Mouse (Mus musculus) ovary, adult 18-20 months (tissue): ENCODE data around the gene H13.

Experiments used
- DNase-seq: peaks from one replicate; pipeline ENCODE4 v3.0.0; 2022; ENCODE audit warnings: low spot score, mixed read lengths

H13 gene

GRCm38 (mm10) chr2:152669256-152669638 lies at the start of gene H13:
Gene H13 (plus strand): TSS chr2:152669461.
- DNase-seq: peak; percentile 83

GRCm38 (mm10) chr2:152620367-152621134 lies 48.7 kb upstream of the H13 start:
- DNase-seq: no peak

GRCm38 (mm10) chr2:152622151-152622550 lies 47.1 kb upstream of the H13 start:
- DNase-seq: no peak

DNA sequence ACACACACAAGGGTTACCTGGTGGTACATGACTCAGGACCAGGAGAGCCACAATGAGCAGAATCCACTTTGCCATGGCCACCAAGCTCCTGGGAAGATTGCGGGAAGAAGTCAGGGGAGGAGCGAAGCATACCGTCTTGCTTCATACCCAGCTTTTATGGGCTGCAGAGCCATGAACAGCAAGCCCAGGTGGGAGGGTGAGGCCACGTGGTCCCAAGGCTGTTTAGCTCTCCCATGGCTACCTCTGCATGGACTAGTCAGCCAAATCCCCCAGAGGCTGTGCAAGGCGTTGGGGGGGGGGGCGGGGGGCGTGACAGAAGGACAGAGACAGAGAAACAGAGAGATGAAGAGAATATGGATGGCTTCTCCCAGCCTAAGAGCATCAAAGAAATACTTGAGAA lies 46.3 kb upstream of the H13 start, which contains the start of gene Defb25:
Gene Defb25 (minus strand): TSS at position 101 of the 400 bp plus-strand sequence.
- DNase-seq: no peak

GRCm38 (mm10) chr2:152624566-152624965 lies 44.7 kb upstream of the H13 start:
- no peak for DNase-seq

DNA sequence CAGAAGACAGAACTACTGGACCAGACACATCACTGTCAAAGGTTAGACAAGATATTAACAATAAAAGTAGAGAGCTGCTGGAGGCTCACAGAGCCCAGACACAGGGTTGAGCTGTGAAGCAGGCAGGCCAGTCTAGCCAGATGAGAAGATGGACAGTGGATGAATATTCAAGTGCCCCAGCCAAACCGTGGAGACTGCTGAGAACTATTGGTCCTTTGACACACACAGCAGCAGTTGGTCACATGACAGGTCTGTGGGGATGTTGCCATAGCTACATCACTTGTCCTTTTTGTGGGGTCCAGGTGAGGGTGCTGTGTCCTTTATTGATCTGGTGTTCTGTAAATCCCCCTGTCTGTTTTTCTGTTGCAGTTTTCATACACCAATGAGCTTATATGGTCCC lies 44.0 kb upstream of the H13 start:
- DNase-seq: no peak

DNA sequence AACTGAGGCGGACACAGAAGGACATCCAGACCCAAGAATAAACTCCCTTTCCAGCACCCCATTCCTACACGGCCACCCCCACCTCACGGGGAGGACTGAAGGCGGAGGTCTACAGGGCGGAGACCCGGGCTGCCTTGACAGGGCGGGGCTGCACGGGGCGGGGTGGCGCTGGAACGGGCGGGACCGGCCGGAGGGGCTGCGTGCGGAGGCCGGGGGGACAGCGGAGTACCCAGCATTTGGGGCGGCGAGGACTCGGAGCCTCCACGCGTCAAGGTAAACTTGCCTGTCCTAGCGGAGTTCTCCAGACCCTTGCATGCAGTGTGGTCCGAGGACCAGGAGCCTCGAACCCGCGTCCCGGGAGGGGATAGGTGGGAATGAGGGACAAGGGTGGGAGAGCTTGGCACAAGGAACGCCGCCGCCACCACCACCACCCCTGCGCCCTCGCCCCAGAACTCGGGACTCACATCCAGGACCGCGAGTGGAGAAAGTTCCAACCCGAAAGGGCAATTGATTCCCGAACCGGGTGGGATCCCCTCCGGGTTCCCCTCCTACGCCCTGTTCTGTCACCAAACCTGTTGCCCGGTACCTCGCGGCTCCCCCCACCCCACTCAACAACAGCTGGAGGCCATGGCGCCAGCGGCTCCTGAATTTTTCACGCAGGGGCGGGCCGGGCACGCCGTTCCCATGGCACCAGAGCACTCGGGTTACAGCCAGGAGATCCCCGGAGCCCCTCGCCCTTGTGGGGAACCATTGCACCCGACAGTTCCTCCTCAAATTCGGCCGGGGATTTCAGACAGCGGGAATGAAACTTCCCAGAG lies 42.3 kb upstream of the H13 start, which contains the start of gene Rem1:
Gene Rem1 (plus strand): TSS at position 178 of the 818 bp plus-strand sequence.
- DNase-seq: no peak

GRCm38 (mm10) chr2:152628066-152628465 lies 41.2 kb upstream of the H13 start:
- no peak for DNase-seq

DNA sequence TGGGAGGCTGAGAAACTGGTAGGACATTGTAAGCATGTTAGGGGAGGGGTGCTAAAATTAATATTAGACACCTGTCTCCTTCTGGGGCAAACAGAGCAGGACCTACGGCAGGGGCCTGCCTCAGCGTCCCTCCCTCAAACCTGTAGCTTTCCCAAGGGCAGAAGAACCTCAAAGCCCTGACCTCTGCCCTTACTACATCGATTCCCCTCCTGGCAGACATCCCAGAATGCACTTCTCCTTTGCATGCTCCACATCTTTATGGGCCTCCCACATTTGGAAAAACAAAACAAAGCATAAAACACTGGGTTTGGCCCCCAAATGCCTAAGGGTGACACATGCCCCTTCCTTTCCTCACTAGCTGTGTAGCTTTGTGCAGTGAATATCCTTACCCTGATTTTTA lies 40.0 kb upstream of the H13 start:
- DNase-seq: no peak

DNA sequence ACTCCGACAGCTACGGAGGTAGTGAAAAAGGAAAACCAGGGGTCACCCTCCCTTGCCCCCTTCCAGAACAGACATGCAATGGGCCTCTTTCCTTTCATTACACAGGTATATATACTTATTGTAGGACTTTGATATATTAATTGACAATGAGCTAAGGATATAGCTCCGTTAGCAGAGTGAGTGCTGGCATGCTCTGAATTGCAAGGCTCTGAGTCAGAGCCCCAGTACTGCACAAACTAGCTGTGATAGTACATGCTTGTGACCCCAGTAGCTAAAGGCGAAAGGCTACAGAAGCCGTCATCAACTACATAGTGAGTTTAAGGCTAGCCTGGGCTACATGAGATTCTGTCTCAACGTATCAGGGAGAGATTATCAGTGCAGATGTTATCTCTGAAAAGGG lies 39.4 kb upstream of the H13 start:
- no peak for DNase-seq

DNA sequence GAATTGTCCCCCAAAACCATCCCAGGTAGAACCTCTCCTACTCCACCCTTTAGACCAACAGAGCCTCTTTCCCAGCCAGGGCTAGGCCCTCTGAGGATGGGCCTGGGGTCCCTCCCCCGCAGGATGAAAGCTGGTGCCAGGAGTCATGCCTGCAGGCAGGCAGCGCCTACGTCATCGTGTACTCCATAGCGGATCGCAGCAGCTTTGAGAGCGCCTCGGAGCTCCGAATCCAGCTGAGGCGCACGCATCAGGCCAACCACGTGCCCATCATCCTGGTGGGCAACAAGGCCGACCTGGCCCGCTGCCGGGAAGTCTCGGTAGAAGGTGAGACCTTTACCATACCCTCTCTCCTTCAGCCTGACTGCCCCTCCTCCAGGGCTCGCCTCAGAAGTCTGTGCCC lies 35.9 kb upstream of the H13 start:
- no peak for DNase-seq

DNA sequence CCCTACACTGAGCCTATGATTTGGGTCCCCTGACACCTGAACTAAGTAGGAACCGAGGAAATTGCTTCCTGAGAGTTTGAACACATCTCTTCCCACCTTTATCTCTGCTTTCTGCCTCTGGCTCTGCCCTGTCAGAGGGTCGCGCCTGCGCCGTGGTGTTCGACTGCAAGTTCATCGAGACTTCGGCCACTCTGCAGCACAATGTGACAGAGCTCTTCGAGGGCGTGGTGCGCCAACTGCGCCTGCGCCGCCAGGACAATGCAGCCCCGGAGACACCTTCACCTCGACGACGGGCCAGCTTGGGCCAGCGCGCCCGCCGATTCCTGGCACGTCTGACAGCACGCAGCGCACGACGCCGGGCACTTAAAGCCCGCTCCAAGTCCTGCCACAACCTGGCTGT lies 35.0 kb upstream of the H13 start:
- no peak for DNase-seq

GRCm38 (mm10) chr2:152636246-152637005 lies 32.8 kb upstream of the H13 start:
- DNase-seq: peak; percentile 69

DNA sequence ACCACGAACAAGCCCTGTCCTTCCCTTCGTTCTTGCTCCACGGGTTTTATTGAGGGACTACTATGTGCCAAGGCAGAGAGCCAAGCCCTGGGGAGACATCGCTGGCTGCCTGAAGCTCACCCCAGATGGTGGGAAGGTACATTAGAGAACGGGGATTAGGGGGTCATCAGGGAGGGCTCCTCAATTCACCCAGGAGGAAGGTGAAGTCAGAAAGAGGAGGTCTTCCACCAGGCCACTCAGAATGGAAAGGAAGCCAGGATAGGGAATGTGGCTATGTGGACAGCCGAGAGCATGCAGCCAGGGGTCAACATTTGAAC lies 32.3 kb upstream of the H13 start:
- DNase-seq: no peak

GRCm38 (mm10) chr2:152637381-152637780 lies 31.9 kb upstream of the H13 start:
- DNase-seq: no peak

DNA sequence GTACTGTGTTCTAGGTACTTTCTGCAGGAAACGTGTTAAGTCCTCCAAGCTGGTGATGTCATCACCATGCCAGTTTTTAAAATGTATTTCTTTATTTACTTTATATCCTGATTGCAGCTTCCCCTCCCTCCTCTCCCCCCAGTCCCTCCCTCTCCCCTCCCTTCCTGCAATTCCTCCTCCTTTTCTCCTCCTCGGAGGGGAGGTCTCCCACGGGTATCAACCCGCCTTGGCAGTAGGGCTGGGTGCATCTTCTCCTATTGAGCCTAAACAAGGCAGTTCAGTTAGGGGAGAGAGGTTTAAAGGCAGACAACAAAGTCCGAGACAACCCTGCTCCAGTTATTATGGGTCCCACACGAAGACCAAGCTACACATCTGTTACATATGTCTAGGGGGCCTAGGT lies 30.4 kb upstream of the H13 start:
- no peak for DNase-seq

DNA sequence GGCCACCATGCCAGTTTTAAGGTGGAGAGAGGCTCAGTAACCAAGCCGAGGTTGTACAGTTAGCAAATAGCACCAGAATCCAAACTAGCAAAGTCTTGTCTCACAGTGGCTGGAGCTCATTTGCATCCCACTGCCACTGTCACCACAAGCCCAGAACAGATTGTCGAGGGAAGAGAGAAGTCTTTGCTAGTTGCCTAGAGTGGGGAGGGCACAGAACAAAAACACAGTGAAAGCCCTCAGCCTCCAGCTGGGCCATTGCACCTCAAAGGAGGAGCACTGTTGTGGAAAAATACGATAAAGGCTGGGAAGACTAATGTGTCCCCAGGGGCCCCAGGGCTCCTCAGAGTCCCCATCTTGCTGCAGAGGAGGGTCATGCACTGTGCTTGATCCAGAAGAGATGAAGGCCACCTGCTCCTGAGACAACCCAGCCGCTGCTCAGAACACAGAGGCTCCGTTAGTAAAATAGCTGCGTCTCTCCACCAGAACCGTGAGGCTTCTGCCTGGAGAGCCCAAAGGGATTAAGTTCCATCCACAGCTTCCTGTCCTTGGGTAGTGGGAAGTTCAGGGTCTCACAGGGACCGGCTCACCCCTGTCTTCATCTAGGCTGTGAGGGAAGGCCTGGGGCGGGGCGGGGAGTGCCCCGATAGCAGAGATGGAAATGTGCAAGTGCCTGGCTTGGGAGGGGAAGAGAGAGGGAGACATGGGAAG lies 29.7 kb upstream of the H13 start:
- DNase-seq: peak; percentile 56

DNA sequence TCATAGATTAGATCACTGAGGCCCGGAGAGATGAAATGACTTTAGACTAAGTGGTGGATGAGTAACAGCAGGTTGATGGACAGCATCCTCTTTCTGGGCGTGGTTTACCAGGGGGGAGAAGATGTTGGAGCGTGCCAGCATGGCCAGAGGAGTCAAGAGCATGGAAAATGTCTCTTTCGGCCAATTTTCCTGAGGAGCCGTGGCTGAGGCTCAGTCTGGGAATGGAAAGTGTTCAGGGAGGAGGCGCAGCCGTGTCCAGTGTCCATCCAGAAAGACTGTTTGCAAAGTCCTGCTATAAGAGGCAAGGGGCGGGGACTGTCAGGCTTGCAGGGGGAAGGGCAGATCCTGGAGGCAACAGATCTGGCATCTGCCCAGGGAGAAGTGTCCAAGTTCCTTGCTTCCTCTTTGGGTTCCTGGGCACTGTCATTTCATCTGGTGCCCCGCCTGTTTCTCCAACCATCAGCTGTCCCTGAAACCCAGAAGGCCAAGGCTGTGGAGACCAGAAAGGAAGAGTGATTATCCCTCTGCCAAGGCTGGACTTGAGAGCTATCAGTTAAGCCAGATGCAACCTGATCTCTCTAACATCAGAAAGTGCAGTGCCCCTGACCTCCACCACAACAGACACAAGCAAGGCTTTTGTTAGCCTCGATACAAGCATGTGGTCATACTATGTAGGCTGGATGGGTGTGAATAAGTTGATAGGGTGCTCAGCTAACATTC lies 16.2 kb upstream of the H13 start:
- peak; percentile 67 for DNase-seq

DNA sequence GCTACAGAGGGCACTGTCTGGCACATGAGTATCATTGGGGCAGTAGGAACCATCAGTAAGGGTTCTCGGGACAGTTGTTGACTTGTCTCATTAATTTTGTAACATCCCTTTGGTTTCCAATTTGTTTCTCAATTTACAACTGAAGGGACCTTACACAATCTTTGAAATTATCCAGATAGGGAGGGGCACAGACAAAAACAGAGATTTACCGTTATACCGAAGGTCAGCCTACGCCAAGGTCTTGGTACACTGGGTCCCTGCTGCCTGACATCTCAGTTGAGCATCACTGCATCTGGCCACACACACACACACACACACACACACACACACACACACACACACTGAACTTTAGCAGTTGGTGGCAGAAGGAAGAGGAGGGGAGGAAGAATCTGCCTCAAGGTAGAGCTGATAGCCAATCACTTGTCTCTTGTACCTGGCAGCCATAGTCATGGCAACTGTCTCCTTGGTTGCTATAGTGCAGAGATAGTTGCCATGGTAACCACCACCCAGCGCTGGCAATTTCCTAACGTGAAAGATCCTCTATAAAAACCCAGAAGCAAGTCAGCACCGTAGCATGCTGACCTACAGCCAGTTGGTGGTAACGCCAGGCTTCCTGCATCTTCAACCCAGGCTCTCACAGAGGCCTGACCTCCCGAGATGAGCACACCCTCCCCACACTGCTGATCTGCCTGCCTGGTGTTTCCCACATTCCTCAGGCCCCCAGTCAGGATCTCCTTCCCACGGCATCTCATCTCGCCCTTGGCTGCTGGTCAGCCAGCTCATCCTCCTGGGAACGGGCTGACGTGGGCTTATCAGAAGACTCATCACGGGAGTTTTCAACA lies 15.2 kb upstream of the H13 start:
- peak; percentile 40 for DNase-seq

DNA sequence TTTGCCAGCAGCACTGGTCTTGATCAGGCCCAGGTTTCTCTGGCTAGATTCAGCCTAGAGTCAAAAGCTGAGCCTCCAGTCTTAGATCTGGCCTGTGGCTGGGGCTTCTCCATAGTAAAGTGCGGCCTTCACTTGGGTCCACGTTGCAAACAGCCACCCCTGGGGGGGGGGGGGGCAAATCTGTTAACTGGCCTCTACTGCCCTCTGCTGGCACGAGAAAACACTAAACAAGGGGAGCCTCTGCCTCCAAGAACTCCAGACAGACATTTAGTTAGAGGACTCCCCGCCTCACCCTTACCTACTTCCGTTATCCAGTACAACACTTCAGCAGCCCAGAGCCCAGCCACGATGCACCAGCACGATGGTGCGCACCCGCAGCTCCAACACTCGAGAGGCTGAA lies 11.9 kb upstream of the H13 start:
- no peak for DNase-seq
